ENCODE assay signal across 9 mouse cellular contexts in the genomic region with DNA sequence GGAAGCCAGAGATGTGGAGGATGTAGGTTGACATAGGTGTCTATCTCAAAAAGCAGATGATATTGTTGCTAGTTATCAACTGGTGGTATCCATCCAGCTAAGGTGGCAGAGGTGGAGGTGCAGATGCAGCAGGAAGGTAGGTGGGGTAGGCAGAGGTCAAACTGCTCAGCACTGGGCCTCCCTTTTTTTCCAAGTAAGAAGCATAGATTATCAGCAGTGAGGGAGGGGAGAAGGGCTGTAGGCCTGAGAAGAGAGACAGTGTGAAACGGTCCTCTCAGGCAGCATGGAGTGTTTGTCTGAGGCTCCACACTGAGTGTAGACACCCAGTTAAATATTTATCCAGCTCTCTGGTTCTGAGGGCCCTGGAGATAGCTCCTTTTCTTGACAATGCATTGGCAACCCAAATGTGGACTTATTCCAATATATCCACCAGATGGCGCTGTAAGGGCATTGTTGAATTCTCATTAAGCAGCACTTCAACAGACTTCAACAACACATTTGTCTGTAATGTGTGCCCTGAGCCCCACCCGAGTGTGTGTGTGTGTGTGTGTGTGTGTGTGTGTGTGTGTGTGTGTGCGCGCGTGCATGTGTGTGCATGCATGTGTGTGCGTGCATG. TPM values are rescaled to one million over a fixed set of nuclear protein-coding genes. Genes with fewer than 3 reads are reported as not detected.
DNase-seq lines count a peak whose midpoint lies in the region; ATAC-seq lines count a peak whose summit lies in the region.
"Had no signal": no experiment of that assay in that cellular context is flagged by ENCODE, and none has a peak within 500 bp of the region (broad histone marks: within the 10 kb centered on the region; RNA-seq: fewer than 3 reads in every experiment).

No protein-coding gene starts in this region.

- no peak overlapping the region for H3K9ac ChIP-seq in hindbrain, embryonic 11.5 days (ENCODE audit: low read depth, low read length)
- H3K9ac ChIP-seq in midbrain, embryonic 12.5 days (replicated peaks), result no peak overlapping the region

- H3K4me1 ChIP-seq in hindbrain, embryonic 11.5 days (replicated peaks; ENCODE audit: control insufficient read depth, insufficient read depth, low read length), result no peaks in the 10 kb centered on the region
- H3K4me1 ChIP-seq in limb, embryonic 10.5 days, result no peaks in the 10 kb centered on the region
- no peaks in the 10 kb centered on the region for H3K4me1 ChIP-seq in midbrain, embryonic 12.5 days

- peak; percentile 87 for ATAC-seq in CD4-positive, CD25-positive, alpha-beta regulatory T cell, adult 4 months
- peak; percentile 93 for ATAC-seq in common myeloid progenitor, adult 5-6 weeks (replicated peaks; ENCODE audit: low read depth, poor library complexity, severe bottlenecking)
- ATAC-seq in hindbrain, embryonic 11.5 days (ENCODE audit: low FRiP score), result peak; percentile 47
- ATAC-seq in midbrain, embryonic 12.5 days (ENCODE audit: low FRiP score, low read depth), result peak; percentile 74

- peak; percentile 39 for DNase-seq in adrenal gland, adult 2 months
- DNase-seq in adrenal gland, postnatal 25 days, result no peak
- peak; percentile 87 for DNase-seq in hindbrain, embryonic 11.5 days (ENCODE audit: low spot score)
- peak; percentile 65 for DNase-seq in limb, embryonic 10.5 days (ENCODE audit: low spot score)
- peak; percentile 58 for DNase-seq in thymus, postnatal 14 days

- WGBS in hindbrain, embryonic 11.5 days, result 51% methylated on average over 7 of the region's 7 CpGs
- WGBS in limb, embryonic 10.5 days, result 52% methylated on average over 7 of the region's 7 CpGs
- 56% methylated on average over 6 of the region's 7 CpGs for WGBS in midbrain, embryonic 12.5 days

- no peak overlapping the region for H3K27ac ChIP-seq in hindbrain, embryonic 11.5 days (ENCODE audit: low read depth, low read length)
- no peak overlapping the region for H3K27ac ChIP-seq in limb, embryonic 10.5 days
- peak overlapping the region; percentile 30; the same call in 1 of the 2 replicates for H3K27ac ChIP-seq in midbrain, embryonic 12.5 days (replicated peaks)

- no peaks in the 10 kb centered on the region for H3K9me3 ChIP-seq in hindbrain, embryonic 11.5 days (ENCODE audit: control insufficient read depth, low read length)
- H3K9me3 ChIP-seq in limb, embryonic 10.5 days (replicated peaks), result no peaks in the 10 kb centered on the region
- H3K9me3 ChIP-seq in midbrain, embryonic 12.5 days, result no peaks in the 10 kb centered on the region

- H3K36me3 ChIP-seq in hindbrain, embryonic 11.5 days (ENCODE audit: control insufficient read depth, insufficient read depth, low read length), result peaks cover 7% of the 10 kb centered on the region; the same call in 1 of the 2 replicates
- H3K36me3 ChIP-seq in limb, embryonic 10.5 days, result peaks cover 62% of the 10 kb centered on the region
- peaks cover 84% of the 10 kb centered on the region for H3K36me3 ChIP-seq in midbrain, embryonic 12.5 days

- no peak overlapping the region for H3K4me2 ChIP-seq in hindbrain, embryonic 11.5 days (replicated peaks; ENCODE audit: low read depth, low read length)
- no peak overlapping the region for H3K4me2 ChIP-seq in midbrain, embryonic 12.5 days (replicated peaks)

- H3K4me3 ChIP-seq in hindbrain, embryonic 11.5 days (ENCODE audit: low read depth, low read length), result no peak overlapping the region
- H3K4me3 ChIP-seq in limb, embryonic 10.5 days, result no peak overlapping the region
- no peak overlapping the region for H3K4me3 ChIP-seq in midbrain, embryonic 12.5 days

- H3K27me3 ChIP-seq in hindbrain, embryonic 11.5 days (ENCODE audit: control insufficient read depth, insufficient read depth, low read length), result no peaks in the 10 kb centered on the region
- no peaks in the 10 kb centered on the region for H3K27me3 ChIP-seq in limb, embryonic 10.5 days (ENCODE audit: low read depth, poor library complexity, severe bottlenecking)
- no peaks in the 10 kb centered on the region for H3K27me3 ChIP-seq in midbrain, embryonic 12.5 days

RNA-seq across cellular contexts. Expression of a gene that starts 23.0 kb away (rescaled TPM):
- 1 to 10 TPM in 1 of 2 experiments, not detected in 1; 1.1 TPM for total RNA-seq in adrenal gland, adult 2 months (2021)
- polyA plus RNA-seq in adrenal gland, adult 2 months (2012; rRNA removed), result 0.06 TPM in 1 of 2 replicates, not detected in the other
- 1.2 and 1.9 TPM in 2 replicates for total RNA-seq in adrenal gland, postnatal 25 days (2021)
- under 1 TPM; 0.19 to 0.79 TPM for polyA plus RNA-seq in CD4-positive, CD25-positive, alpha-beta regulatory T cell, adult 4 months (2017; shearing (Covaris generic))
- total RNA-seq in common myeloid progenitor, adult 5-6 weeks (2017), result 4.7 TPM in 1 of 2 replicates, not detected in the other
- 1.5 and 2.1 TPM in 2 replicates for polyA plus RNA-seq in hindbrain, embryonic 11.5 days (2014; fragmentation: Nextera tagmentation; extraction: Ambion mirVana)
- 3.8 and 3.9 TPM in 2 replicates for polyA plus RNA-seq in limb, embryonic 10.5 days (2016; fragmentation: Nextera tagmentation; extraction: Ambion mirVana)
- polyA plus RNA-seq in midbrain, embryonic 12.5 days (2016; fragmentation: Nextera tagmentation; extraction: Ambion mirVana), result 0.42 and 0.89 TPM in 2 replicates
- total RNA-seq: heart, postnatal 36 days had no signal
